Mouse (Mus musculus) left cerebral cortex, adult 18-20 months (tissue): ENCODE measurements around the gene Spns2. TPM values are rescaled to one million over a fixed set of nuclear protein-coding genes. Genes with fewer than 3 reads are reported as not detected.

ENCODE experiments used
- DNase-seq, 2 experiments: peaks; one replicate each; pipeline ENCODE4 v3.0.0; 2021 to 2022; ENCODE audit warnings: low spot score in 2 of 2, mixed read lengths in 1 of 2
- long read RNA-seq, 2 experiments: library from polyadenylated mRNA; stranded (forward); transcript quantifications; one replicate each; pipeline ENCODE4 v2.0.0; 2021
- total RNA-seq, 2 experiments: library from RNA; stranded (reverse); gene quantifications; 2 replicates each; pipeline ENCODE4 v1.2.3; 2021

Gene Spns2
- 10 to 100 TPM; 53.7 to 55.4 TPM for total RNA-seq
- long read RNA-seq, experiment 1, transcript Spns2-201 (13 exons, 3,241 nt), result major isoform, 7 of 43 reads
- long read RNA-seq, experiment 1, partial matches to known transcripts, result 9 of 43 reads
- long read RNA-seq, experiment 1, other reads (novel, unspliced or antisense), result 26 of 43 reads
- long read RNA-seq, experiment 2, partial matches to known transcripts, result 5 of 19 reads
- long read RNA-seq, experiment 2, other reads (novel, unspliced or antisense), result 11 of 19 reads

GRCm38 (mm10) chr11:72489881-72490301, at the start of gene Spns2:
Gene Spns2, minus strand, starts transcription at chr11:72489904.
- DNase-seq, result peak; percentile 92 to 95

GRCm38 (mm10) chr11:72538811-72539210, 49.1 kb upstream of the Spns2 start:
- DNase-seq, result no peak

GRCm38 (mm10) chr11:72538037-72538755, 48.5 kb upstream of the Spns2 start:
- DNase-seq, result no peak

GRCm38 (mm10) chr11:72537503-72537902, 47.8 kb upstream of the Spns2 start:
- no peak for DNase-seq

DNA sequence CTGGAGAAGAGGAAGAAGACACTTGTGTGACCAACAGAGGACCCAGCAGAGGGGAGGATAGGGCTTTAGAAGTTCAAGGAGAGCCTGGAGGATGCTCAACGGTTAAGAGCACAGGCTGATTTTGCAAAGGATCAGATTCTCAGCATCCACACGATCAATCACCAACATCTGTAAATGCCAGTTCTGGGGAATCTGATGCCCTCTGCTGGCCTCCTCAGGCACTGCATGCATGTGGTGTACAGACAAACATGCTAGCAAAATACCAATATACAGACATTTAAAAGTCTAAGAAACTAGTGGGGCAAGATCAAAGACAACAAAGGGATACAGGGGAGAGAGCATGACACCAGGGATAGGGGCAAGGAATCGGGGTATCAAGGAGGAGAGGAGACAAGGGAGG, 45.8 kb upstream of the Spns2 start:
- no peak for DNase-seq

DNA sequence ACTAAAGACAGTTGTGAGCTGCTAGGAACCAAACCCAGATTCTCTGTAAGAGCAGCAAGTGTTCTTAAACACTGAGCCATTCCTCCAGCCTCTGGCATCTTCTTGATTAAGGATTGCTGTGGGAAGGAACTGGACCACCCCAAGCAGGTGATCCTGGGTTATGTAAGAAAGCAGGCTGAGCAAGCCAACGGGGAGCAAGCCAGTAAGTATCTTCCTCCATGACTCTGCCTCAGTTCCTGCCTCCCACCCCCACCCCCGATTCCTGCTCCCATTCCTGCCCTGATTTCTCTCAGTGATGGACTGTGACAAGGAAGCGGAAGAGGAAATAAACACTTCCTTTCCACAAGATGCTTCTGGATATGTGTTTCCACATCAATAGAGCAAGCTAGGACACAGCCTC, 43.2 kb upstream of the Spns2 start:
- DNase-seq, result no peak

- DNase-seq, result no peak
These were observed 41.9 kb upstream of the Spns2 start for GRCm38 (mm10) chr11:72531632-72532031.

DNA sequence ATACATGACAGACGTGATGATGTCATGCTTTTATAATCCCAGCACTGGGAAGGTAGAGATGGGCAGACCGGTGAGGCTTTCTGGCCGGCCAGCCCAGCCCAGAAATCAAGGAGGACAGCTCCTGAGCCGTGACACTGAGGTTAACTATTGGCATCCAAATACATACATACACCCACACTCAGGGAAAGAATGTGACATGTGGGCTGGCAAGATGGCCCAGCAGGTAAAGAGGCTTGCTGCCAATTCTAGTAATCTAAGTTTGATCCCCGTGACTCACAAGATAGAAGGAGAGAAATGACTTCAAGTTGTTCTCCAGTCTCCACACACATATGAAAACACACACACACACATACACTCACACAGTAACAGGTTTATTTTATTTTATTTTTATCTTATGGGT, 41.4 kb upstream of the Spns2 start:
- DNase-seq, result no peak

GRCm38 (mm10) chr11:72526190-72526589, 36.5 kb upstream of the Spns2 start:
- no peak for DNase-seq

DNA sequence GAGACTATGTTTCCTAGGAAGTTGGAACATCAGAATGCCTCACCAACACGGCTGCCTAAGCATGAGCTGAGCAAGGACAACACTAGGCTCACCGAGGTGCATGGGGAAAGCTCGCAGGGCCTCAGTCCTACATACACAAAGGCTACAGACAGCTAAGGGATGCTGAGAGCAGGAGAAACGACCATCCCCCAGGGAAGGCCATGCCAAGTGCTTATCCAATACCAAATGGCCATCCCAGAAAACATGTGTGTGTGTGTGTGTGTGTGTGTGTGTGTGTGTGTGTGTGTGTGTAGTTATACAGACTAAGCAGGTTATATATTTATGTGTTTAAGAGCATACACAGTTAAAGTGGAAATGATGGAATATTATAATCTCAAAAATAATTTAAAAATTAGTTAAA, 34.0 kb upstream of the Spns2 start:
- DNase-seq, result no peak

GRCm38 (mm10) chr11:72522616-72523041, 32.9 kb upstream of the Spns2 start:
- DNase-seq, result peak; percentile 39

- DNase-seq, result no peak
These were observed 32.2 kb upstream of the Spns2 start for GRCm38 (mm10) chr11:72521598-72522541.

DNA sequence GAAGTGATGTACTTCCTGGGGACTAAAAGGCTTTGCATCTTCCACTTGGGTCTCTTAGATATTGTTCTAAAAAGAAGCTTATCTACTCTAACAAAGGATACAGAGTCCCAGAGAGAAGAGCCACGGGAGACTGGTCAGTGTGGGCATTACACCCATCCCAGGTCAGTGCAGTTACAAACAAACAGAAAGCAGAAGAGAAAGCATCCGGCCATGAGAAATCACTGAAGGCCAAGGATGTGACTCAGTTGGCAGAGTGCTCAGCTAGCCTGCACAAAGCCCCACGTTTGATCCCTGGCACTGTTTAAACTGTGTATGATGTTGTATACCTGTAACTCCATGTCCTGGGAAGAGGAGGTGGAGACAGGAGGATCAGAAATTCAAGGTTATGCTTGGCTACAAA, 30.2 kb upstream of the Spns2 start:
- DNase-seq, result no peak

- no peak for DNase-seq
These were observed 29.5 kb upstream of the Spns2 start for GRCm38 (mm10) chr11:72519189-72519588.

- DNase-seq, result no peak
These were observed 28.7 kb upstream of the Spns2 start for GRCm38 (mm10) chr11:72518449-72518848.

GRCm38 (mm10) chr11:72514967-72515366, 25.3 kb upstream of the Spns2 start:
- DNase-seq, result no peak

- no peak for DNase-seq
These were observed 18.9 kb upstream of the Spns2 start for GRCm38 (mm10) chr11:72508651-72509050.

GRCm38 (mm10) chr11:72507651-72508050, 17.9 kb upstream of the Spns2 start:
- DNase-seq, result no peak

DNA sequence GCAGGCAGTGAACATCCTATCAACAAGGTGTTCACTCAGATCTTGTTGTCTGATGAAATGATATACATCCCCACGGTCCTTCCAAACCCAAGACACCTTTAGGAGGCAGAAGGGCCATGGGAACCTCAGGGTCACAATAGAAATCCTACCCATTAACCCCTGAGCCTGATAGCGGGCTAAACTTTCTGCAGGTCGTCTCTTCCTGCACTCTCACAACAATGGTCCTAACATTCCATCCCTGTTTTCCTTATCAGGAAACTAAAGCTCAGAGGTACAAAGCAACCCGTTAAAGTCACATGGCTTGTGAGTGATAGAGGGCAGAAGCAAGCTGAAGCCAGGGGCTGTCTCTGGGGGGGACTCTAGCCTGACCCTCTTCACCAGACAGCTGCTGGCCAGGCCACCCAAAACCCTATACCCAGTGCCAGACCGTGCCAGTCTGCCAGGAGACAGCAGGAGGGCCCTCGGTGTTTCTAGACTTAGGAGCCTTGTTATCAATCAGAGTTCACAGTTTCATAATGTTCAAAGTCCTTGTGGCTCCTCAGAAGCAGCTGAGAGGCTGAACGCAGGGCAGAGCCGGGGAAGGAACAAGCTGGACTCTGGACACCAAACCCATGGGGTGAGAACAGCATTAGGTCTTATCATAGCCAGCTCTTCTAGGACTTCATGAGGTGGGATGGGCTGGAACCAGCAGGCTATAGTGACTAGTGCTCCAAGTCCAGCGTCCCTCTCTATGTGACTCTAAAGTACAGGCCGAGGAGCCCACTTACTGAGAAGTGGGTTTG, 14.5 kb upstream of the Spns2 start:
- no peak for DNase-seq

- no peak for DNase-seq
These were observed 13.8 kb upstream of the Spns2 start for GRCm38 (mm10) chr11:72503501-72503921.

DNA sequence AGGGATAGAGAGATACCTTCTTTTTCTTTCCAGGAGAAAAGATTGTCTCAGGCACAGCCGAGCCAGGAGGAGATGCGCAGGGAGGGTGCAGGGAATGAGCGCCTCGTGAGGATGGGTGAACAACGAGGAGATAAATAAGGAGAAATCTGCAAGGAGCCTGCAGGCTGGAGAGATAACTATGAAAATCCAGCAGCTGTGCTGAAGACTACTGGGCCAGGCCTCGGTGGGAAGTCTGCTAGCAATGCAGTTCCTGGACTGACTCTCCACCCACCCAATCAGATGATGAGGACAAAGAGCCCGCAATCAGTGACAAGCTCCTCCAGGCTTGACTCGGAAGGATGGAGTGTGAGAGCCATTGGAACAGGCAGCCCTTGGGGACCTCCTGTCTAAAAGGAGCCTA, 12.5 kb upstream of the Spns2 start:
- DNase-seq, result peak in 1 of 2 experiments; percentile 42
